Mouse (Mus musculus): ENCODE data around the gene Nemp2. TPM values are rescaled to one million over a fixed set of nuclear protein-coding genes. Genes with fewer than 3 reads are reported as not detected.

Gene Nemp2
- 42.4 TPM for polyA plus RNA-seq (2017; shearing (Covaris generic))

GRCm38 (mm10) chr1:52630248-52630936, at the start of gene Nemp2:
Gene Nemp2 (plus strand): TSS chr1:52630703.

Other genes starting within 250 kb of the Nemp2 start
- 14.2 TPM for gene Nab1, start 130.0 kb upstream of the Nemp2 start, polyA plus RNA-seq (2017; shearing (Covaris generic))
- 2.1 TPM for gene Mfsd6, start 96.8 kb downstream of the Nemp2 start, polyA plus RNA-seq (2017; shearing (Covaris generic))
- gene Inpp1, start 187.0 kb downstream of the Nemp2 start, polyA plus RNA-seq (2017; shearing (Covaris generic)) = 142 TPM
- 28.6 TPM for gene Hibch, start 214.2 kb downstream of the Nemp2 start, polyA plus RNA-seq (2017; shearing (Covaris generic))